Comparison of ENCODE assay signal across 12 mouse cellular contexts in the genomic region with DNA sequence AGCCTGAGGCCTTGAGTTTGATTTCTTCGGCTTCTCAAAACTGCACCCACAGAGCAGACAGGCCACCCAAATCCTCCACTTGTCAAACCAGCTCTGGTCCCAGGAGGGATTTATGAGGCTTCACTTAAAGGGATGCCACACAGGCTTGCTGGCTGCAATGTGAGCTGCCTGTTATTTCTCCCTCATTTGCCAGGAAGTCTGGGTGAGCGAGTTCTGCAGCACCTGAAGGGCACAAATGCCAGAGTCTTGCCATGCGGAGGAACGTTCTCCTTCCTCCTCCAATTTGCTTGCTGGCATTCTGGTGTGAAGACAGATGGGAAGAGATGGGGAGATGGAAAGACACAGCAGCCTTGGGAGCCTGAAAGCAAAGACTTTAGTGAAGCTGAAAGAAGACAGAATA.
DNase-seq lines count a peak whose midpoint lies in the region; ATAC-seq and TF ChIP-seq lines count a peak whose summit lies in the region.
"Had no signal": no experiment of that assay in that cellular context is flagged by ENCODE, and none has a peak within 500 bp of the region (broad histone marks: within the 10 kb centered on the region; RNA-seq: fewer than 3 reads in every experiment).

No protein-coding gene starts in this region.

- 65% methylated on average over 4 of the region's 4 CpGs for WGBS in forebrain, embryonic 14.5 days
- 79% methylated on average over 4 of the region's 4 CpGs for WGBS in forebrain, embryonic 11.5 days
- 63% methylated on average over 4 of the region's 4 CpGs for WGBS in midbrain, postnatal 0 days
- 68% methylated on average over 4 of the region's 4 CpGs for WGBS in midbrain, embryonic 16.5 days
- 60% methylated on average over 4 of the region's 4 CpGs for WGBS in forebrain, postnatal 0 days
- WGBS in lung, postnatal 0 days: 57% methylated on average over 4 of the region's 4 CpGs

- no peak for TF ChIP-seq CTCF in midbrain, postnatal 0 days (IDR thresholded peaks at IDR 0.05)
- TF ChIP-seq CTCF in forebrain, postnatal 0 days (IDR thresholded peaks at IDR 0.05; ENCODE audit: low read depth): no peak
- TF ChIP-seq CTCF in lung, postnatal 0 days (IDR thresholded peaks at IDR 0.05): no peak

- no peak overlapping the region for H3K4me3 ChIP-seq in forebrain, embryonic 14.5 days (ENCODE audit: low read depth, low read length)
- H3K4me3 ChIP-seq in forebrain, embryonic 11.5 days (ENCODE audit: low read depth, low read length): no peak overlapping the region
- H3K4me3 ChIP-seq in midbrain, postnatal 0 days (ENCODE audit: low read depth, low read length): no peak overlapping the region
- H3K4me3 ChIP-seq in midbrain, embryonic 16.5 days (ENCODE audit: low read depth, low read length): no peak overlapping the region
- H3K4me3 ChIP-seq in forebrain, postnatal 0 days (ENCODE audit: low read depth, low read length): no peak overlapping the region
- no peak overlapping the region for H3K4me3 ChIP-seq in lung, postnatal 0 days (ENCODE audit: low read depth, low read length)
- H3K4me3 ChIP-seq: midbrain, embryonic 12.5 days had no signal

- H3K4me1 ChIP-seq in forebrain, embryonic 14.5 days (ENCODE audit: control insufficient read depth, insufficient read depth, low read length): no peaks in the 10 kb centered on the region
- H3K4me1 ChIP-seq in forebrain, embryonic 11.5 days (replicated peaks; ENCODE audit: control insufficient read depth, insufficient read depth, low read length): no peaks in the 10 kb centered on the region
- H3K4me1 ChIP-seq in midbrain, postnatal 0 days (ENCODE audit: insufficient read depth, low read length): no peaks in the 10 kb centered on the region
- H3K4me1 ChIP-seq in midbrain, embryonic 16.5 days (ENCODE audit: control insufficient read depth, insufficient read depth, low read length): no peaks in the 10 kb centered on the region
- no peaks in the 10 kb centered on the region for H3K4me1 ChIP-seq in forebrain, postnatal 0 days (ENCODE audit: insufficient read depth)
- H3K4me1 ChIP-seq in lung, postnatal 0 days (ENCODE audit: insufficient read depth, low read depth, low read length): no peaks in the 10 kb centered on the region
- H3K4me1 ChIP-seq: midbrain, embryonic 12.5 days had no signal

- no peak overlapping the region for H3K27ac ChIP-seq in forebrain, embryonic 14.5 days (ENCODE audit: low read depth, low read length)
- no peak overlapping the region for H3K27ac ChIP-seq in forebrain, embryonic 11.5 days (ENCODE audit: low read depth, low read length)
- no peak overlapping the region for H3K27ac ChIP-seq in midbrain, postnatal 0 days (ENCODE audit: low read depth, low read length)
- H3K27ac ChIP-seq in midbrain, embryonic 16.5 days (ENCODE audit: low read length): no peak overlapping the region
- H3K27ac ChIP-seq in forebrain, postnatal 0 days (ENCODE audit: low read depth, low read length): peak overlapping the region; percentile 15; the same call in 1 of the 2 replicates
- no peak overlapping the region for H3K27ac ChIP-seq in lung, postnatal 0 days (ENCODE audit: low read length)
- H3K27ac ChIP-seq: midbrain, embryonic 12.5 days had no signal

- DNase-seq in forebrain, embryonic 14.5 days (ENCODE audit: low spot score): peak; percentile 48
- DNase-seq in forebrain, embryonic 11.5 days (ENCODE audit: low spot score): no peak
- peak; percentile 33 for DNase-seq in midbrain, postnatal 0 days (ENCODE audit: low spot score)
- DNase-seq in forebrain, postnatal 0 days: peak; percentile 49
- DNase-seq in right cerebral cortex, postnatal 36 days (ENCODE audit: low spot score in 2 of 2): peak; percentile 2 to 8
- no peak for DNase-seq in lung, postnatal 0 days (ENCODE audit: low spot score)
- DNase-seq: B cell, adult 2 months; lung, adult 18-20 months; thymus, postnatal 4 days had no signal

- H3K4me2 ChIP-seq in forebrain, embryonic 14.5 days (ENCODE audit: low read length): no peak overlapping the region
- H3K4me2 ChIP-seq in forebrain, embryonic 11.5 days (ENCODE audit: low read depth, low read length, severe bottlenecking): no peak overlapping the region
- H3K4me2 ChIP-seq in midbrain, postnatal 0 days (ENCODE audit: low read depth, low read length, poor library complexity, severe bottlenecking): no peak overlapping the region
- no peak overlapping the region for H3K4me2 ChIP-seq in midbrain, embryonic 16.5 days (ENCODE audit: low read length)
- H3K4me2 ChIP-seq in forebrain, postnatal 0 days (ENCODE audit: low read depth): no peak overlapping the region
- no peak overlapping the region for H3K4me2 ChIP-seq in lung, postnatal 0 days (replicated peaks; ENCODE audit: low read depth, low read length)
- H3K4me2 ChIP-seq: midbrain, embryonic 12.5 days had no signal

- no peak for TF ChIP-seq EP300 in lung, postnatal 0 days (IDR thresholded peaks at IDR 0.05)

- H3K9ac ChIP-seq in forebrain, embryonic 14.5 days (ENCODE audit: low read length): no peak overlapping the region
- no peak overlapping the region for H3K9ac ChIP-seq in forebrain, embryonic 11.5 days (ENCODE audit: low read length)
- H3K9ac ChIP-seq in midbrain, postnatal 0 days (replicated peaks; ENCODE audit: low read length, poor library complexity, severe bottlenecking): no peak overlapping the region
- no peak overlapping the region for H3K9ac ChIP-seq in midbrain, embryonic 16.5 days (ENCODE audit: low read depth, low read length)
- no peak overlapping the region for H3K9ac ChIP-seq in forebrain, postnatal 0 days
- H3K9ac ChIP-seq in lung, postnatal 0 days (replicated peaks; ENCODE audit: low read depth): no peak overlapping the region
- H3K9ac ChIP-seq: midbrain, embryonic 12.5 days had no signal

- H3K36me3 ChIP-seq in forebrain, embryonic 14.5 days (ENCODE audit: control insufficient read depth, insufficient read depth, low read length): no peaks in the 10 kb centered on the region
- H3K36me3 ChIP-seq in forebrain, embryonic 11.5 days (ENCODE audit: control insufficient read depth, insufficient read depth, low read length): no peaks in the 10 kb centered on the region
- no peaks in the 10 kb centered on the region for H3K36me3 ChIP-seq in midbrain, postnatal 0 days (ENCODE audit: insufficient read depth, low read length)
- no peaks in the 10 kb centered on the region for H3K36me3 ChIP-seq in midbrain, embryonic 16.5 days (ENCODE audit: control insufficient read depth, insufficient read depth, low read length)
- no peaks in the 10 kb centered on the region for H3K36me3 ChIP-seq in forebrain, postnatal 0 days (ENCODE audit: insufficient read depth)
- no peaks in the 10 kb centered on the region for H3K36me3 ChIP-seq in lung, postnatal 0 days (ENCODE audit: insufficient read depth, low read length)
- H3K36me3 ChIP-seq: midbrain, embryonic 12.5 days had no signal

- ATAC-seq in forebrain, embryonic 14.5 days: no peak
- no peak for ATAC-seq in forebrain, embryonic 11.5 days (replicated peaks; ENCODE audit: low FRiP score)
- no peak for ATAC-seq in midbrain, postnatal 0 days (ENCODE audit: low FRiP score)
- no peak for ATAC-seq in midbrain, embryonic 16.5 days
- ATAC-seq in forebrain, postnatal 0 days: peak; percentile 55; the same call in 1 of the 2 replicates
- ATAC-seq in inflammation-experienced regulatory T-cells, adult 6 months: no peak
- ATAC-seq in lung, postnatal 0 days: no peak

- H3K27me3 ChIP-seq in forebrain, embryonic 14.5 days (replicated peaks; ENCODE audit: control insufficient read depth, insufficient read depth, low read length): no peaks in the 10 kb centered on the region
- H3K27me3 ChIP-seq in forebrain, embryonic 11.5 days (ENCODE audit: control insufficient read depth, insufficient read depth, low read length): no peaks in the 10 kb centered on the region
- H3K27me3 ChIP-seq in midbrain, postnatal 0 days (ENCODE audit: insufficient read depth, low read length): no peaks in the 10 kb centered on the region
- no peaks in the 10 kb centered on the region for H3K27me3 ChIP-seq in midbrain, embryonic 16.5 days (ENCODE audit: control insufficient read depth, insufficient read depth, low read depth, low read length)
- H3K27me3 ChIP-seq in forebrain, postnatal 0 days (ENCODE audit: insufficient read depth, low read length): no peaks in the 10 kb centered on the region
- H3K27me3 ChIP-seq in lung, postnatal 0 days (replicated peaks; ENCODE audit: insufficient read depth, low read length): no peaks in the 10 kb centered on the region
- H3K27me3 ChIP-seq: midbrain, embryonic 12.5 days had no signal

- H3K9me3 ChIP-seq in forebrain, embryonic 14.5 days (replicated peaks; ENCODE audit: control insufficient read depth, low read length): no peaks in the 10 kb centered on the region
- H3K9me3 ChIP-seq in forebrain, embryonic 11.5 days (ENCODE audit: control insufficient read depth, low read length): no peaks in the 10 kb centered on the region
- H3K9me3 ChIP-seq in midbrain, postnatal 0 days (ENCODE audit: low read length): no peaks in the 10 kb centered on the region
- H3K9me3 ChIP-seq in midbrain, embryonic 16.5 days (replicated peaks; ENCODE audit: control insufficient read depth, low read length, poor library complexity, severe bottlenecking): no peaks in the 10 kb centered on the region
- no peaks in the 10 kb centered on the region for H3K9me3 ChIP-seq in forebrain, postnatal 0 days (ENCODE audit: low read length)
- H3K9me3 ChIP-seq in lung, postnatal 0 days (ENCODE audit: low read length): no peaks in the 10 kb centered on the region
- H3K9me3 ChIP-seq: midbrain, embryonic 12.5 days had no signal

Comparison
In these comparisons a context has a peak if more than half of its experiments do, and no peak if none do; other contexts are left out.
1. DNase-seq: peak in forebrain, embryonic 14.5 days (single experiment), midbrain, postnatal 0 days (single experiment), forebrain, postnatal 0 days (single experiment) and right cerebral cortex, postnatal 36 days (2 of 2); none in forebrain, embryonic 11.5 days (single experiment) and lung, postnatal 0 days (single experiment).